Mouse (Mus musculus) brain, embryonic 14.5 days (tissue): ENCODE data around the gene AI593442.

Experiments used
- CTCF ChIP-seq: fragments of 200-500 bp; IDR thresholded peaks from 2 replicates; pipeline ENCODE4 v1.5.1; 2012; ENCODE audit warnings: inconsistent platforms, mild to moderate bottlenecking, moderate library complexity, borderline replicate concordance; ENCODE audit not compliant: insufficient read depth, insufficient read length; ENCODE audit errors: extremely low read depth
- POLR2A ChIP-seq: fragments of 200-500 bp; IDR thresholded peaks from 2 replicates; pipeline ENCODE4 v1.6.1; 2012; ENCODE audit warnings: mild to moderate bottlenecking, inconsistent platforms, borderline replicate concordance; ENCODE audit not compliant: poor library complexity, insufficient read depth, insufficient read length, severe bottlenecking; ENCODE audit errors: extremely low read depth

DNA sequence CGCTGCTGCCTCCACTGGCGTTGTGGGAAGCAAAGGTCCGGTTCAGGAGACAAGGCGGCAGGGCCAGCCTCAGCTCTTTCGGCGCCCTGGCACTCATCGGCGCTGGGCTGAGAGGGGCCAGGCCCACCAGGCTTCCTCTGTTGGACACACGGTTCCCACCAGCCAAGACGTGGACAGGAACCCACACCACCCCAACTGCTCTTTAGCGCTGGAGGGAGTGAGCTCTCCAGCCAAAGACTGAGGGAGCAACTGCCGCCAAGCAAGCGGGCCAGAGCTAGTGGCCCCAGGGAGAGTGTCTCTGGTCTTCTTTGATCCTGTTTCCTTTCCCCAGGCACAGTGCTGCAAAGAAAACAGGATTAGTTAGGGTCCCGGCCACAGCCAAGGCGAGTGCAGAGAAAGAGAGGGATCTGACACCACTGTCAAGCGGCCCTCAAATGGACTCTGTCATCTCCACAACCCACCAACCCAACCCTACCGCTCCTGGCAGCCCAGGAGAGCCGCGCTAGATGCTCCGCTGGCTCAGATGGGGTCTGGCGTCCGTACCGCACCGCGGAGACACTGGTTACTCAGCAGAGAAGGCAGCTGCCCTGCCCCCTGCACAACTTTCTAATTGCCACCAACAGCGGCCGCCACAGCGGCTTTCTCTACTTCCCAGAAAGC is 1.3 kb downstream of the AI593442 start:
- TF ChIP-seq POLR2A = no peak
- no peak for TF ChIP-seq CTCF
